Mouse (Mus musculus): ENCODE measurements around the gene Olfr462.

The Olfr462 gene

GRCm38 (mm10) chr11:87892168-87892567 lies at the start of gene Olfr462:
TSS of gene Olfr462 (minus strand) at chr11:87892268.
- no peak for TF ChIP-seq GATA4 (IDR thresholded peaks at IDR 0.05; ENCODE audit: insufficient replicate concordance, low read length)

- no peak for TF ChIP-seq GATA4 (IDR thresholded peaks at IDR 0.05; ENCODE audit: insufficient replicate concordance, low read length)
These were observed 43.4 kb upstream of the Olfr462 start for GRCm38 (mm10) chr11:87935467-87935866.

GRCm38 (mm10) chr11:87933731-87934130 lies 41.7 kb upstream of the Olfr462 start:
- no peak for TF ChIP-seq GATA4 (IDR thresholded peaks at IDR 0.05; ENCODE audit: insufficient replicate concordance, low read length)

GRCm38 (mm10) chr11:87930348-87930747 lies 38.3 kb upstream of the Olfr462 start:
- no peak for TF ChIP-seq GATA4 (IDR thresholded peaks at IDR 0.05; ENCODE audit: insufficient replicate concordance, low read length)

- TF ChIP-seq GATA4 (IDR thresholded peaks at IDR 0.05; ENCODE audit: insufficient replicate concordance, low read length), result no peak
These were observed 28.9 kb upstream of the Olfr462 start, which contains the start of gene Olfr464 for GRCm38 (mm10) chr11:87920966-87921365. TSS of gene Olfr464 (minus strand) at chr11:87920967.

GRCm38 (mm10) chr11:87920301-87920700 lies 28.2 kb upstream of the Olfr462 start:
- no peak for TF ChIP-seq GATA4 (IDR thresholded peaks at IDR 0.05; ENCODE audit: insufficient replicate concordance, low read length)

GRCm38 (mm10) chr11:87916005-87916404 lies 23.9 kb upstream of the Olfr462 start:
- no peak for TF ChIP-seq GATA4 (IDR thresholded peaks at IDR 0.05; ENCODE audit: insufficient replicate concordance, low read length)

- no peak for TF ChIP-seq GATA4 (IDR thresholded peaks at IDR 0.05; ENCODE audit: insufficient replicate concordance, low read length)
These were observed 12.3 kb upstream of the Olfr462 start for GRCm38 (mm10) chr11:87904331-87904730.

GRCm38 (mm10) chr11:87897287-87897686 lies 5.2 kb upstream of the Olfr462 start, which contains the start of gene Olfr463:
TSS of gene Olfr463 (minus strand) at chr11:87897387.
- no peak for TF ChIP-seq GATA4 (IDR thresholded peaks at IDR 0.05; ENCODE audit: insufficient replicate concordance, low read length)

- no peak for TF ChIP-seq GATA4 (IDR thresholded peaks at IDR 0.05; ENCODE audit: insufficient replicate concordance, low read length)
These were observed 7.2 kb downstream of the Olfr462 start for GRCm38 (mm10) chr11:87884856-87885255.

- no peak for TF ChIP-seq GATA4 (IDR thresholded peaks at IDR 0.05; ENCODE audit: insufficient replicate concordance, low read length)
These were observed 8.6 kb downstream of the Olfr462 start for GRCm38 (mm10) chr11:87883493-87883892.

- TF ChIP-seq GATA4 (IDR thresholded peaks at IDR 0.05; ENCODE audit: insufficient replicate concordance, low read length), result no peak
These were observed 10.4 kb downstream of the Olfr462 start for GRCm38 (mm10) chr11:87881714-87882113.

- no peak for TF ChIP-seq GATA4 (IDR thresholded peaks at IDR 0.05; ENCODE audit: insufficient replicate concordance, low read length)
These were observed 12.2 kb downstream of the Olfr462 start for GRCm38 (mm10) chr11:87879826-87880225.

GRCm38 (mm10) chr11:87875436-87875835 lies 16.6 kb downstream of the Olfr462 start, which contains the start of gene Epx:
TSS of gene Epx (minus strand) at chr11:87875536.
- no peak for TF ChIP-seq GATA4 (IDR thresholded peaks at IDR 0.05; ENCODE audit: insufficient replicate concordance, low read length)

- no peak for TF ChIP-seq GATA4 (IDR thresholded peaks at IDR 0.05; ENCODE audit: insufficient replicate concordance, low read length)
These were observed 20.3 kb downstream of the Olfr462 start for GRCm38 (mm10) chr11:87871766-87872165.

GRCm38 (mm10) chr11:87870096-87870495 lies 22.0 kb downstream of the Olfr462 start:
- no peak for TF ChIP-seq GATA4 (IDR thresholded peaks at IDR 0.05; ENCODE audit: insufficient replicate concordance, low read length)

- no peak for TF ChIP-seq GATA4 (IDR thresholded peaks at IDR 0.05; ENCODE audit: insufficient replicate concordance, low read length)
These were observed 29.3 kb downstream of the Olfr462 start for GRCm38 (mm10) chr11:87862805-87863204.

Data from liver, adult (tissue).